Mouse (Mus musculus) intestine, embryonic 14.5 days (tissue): ENCODE measurements around the gene Wdr18. TPM values are rescaled to one million over a fixed set of nuclear protein-coding genes. Genes with fewer than 3 reads are reported as not detected.

Experiments used
- ATAC-seq: fragments of 200-750 bp; cut with Nextera tagmentation; replicated peaks from 2 replicates; pipeline ENCODE4 v1.8.0; 2017; ENCODE audit warnings: low read depth, moderate number of reproducible peaks, moderate TSS enrichment, moderate library complexity; ENCODE audit not compliant: low FRiP score, low TSS enrichment
- DNase-seq: peaks from one replicate; pipeline ENCODE4 v3.0.0-alpha.2; 2018; ENCODE audit warnings: low spot score
- H3K27ac ChIP-seq: fragments of 300-500 bp; sonication (generic); 2 replicates; pipeline ENCODE4 v1.5.1; 2014; ENCODE audit warnings: low read depth, mild to moderate bottlenecking, control low read depth
- H3K27me3 ChIP-seq: fragments of 300-500 bp; sonication (generic); replicated peaks from 2 replicates; pipeline ENCODE4 v1.6.1; 2014; ENCODE audit warnings: low read length, control low read depth; ENCODE audit not compliant: control insufficient read depth, insufficient read depth
- H3K36me3 ChIP-seq: fragments of 300-500 bp; sonication (generic); 2 replicates; pipeline ENCODE4 v1.6.1; 2014; ENCODE audit warnings: low read length, control low read depth; ENCODE audit not compliant: control insufficient read depth, insufficient read depth
- H3K4me1 ChIP-seq: fragments of 300-500 bp; sonication (generic); replicated peaks from 2 replicates; pipeline ENCODE4 v1.6.1; 2014; ENCODE audit warnings: low read length, control low read depth, mixed read lengths; ENCODE audit not compliant: control insufficient read depth, insufficient read depth
- H3K4me2 ChIP-seq: fragments of 300-500 bp; sonication (generic); 2 replicates; pipeline ENCODE4 v1.6.1; 2014; ENCODE audit warnings: low read length
- H3K4me3 ChIP-seq: fragments of 300-500 bp; sonication (generic); 2 replicates; pipeline ENCODE4 v1.5.1; 2014; ENCODE audit warnings: low read depth, low read length, control low read depth, mixed read lengths
- H3K9ac ChIP-seq: fragments of 300-500 bp; sonication (generic); 2 replicates; pipeline ENCODE4 v1.6.1; 2014; ENCODE audit warnings: mild to moderate bottlenecking, low read length
- H3K9me3 ChIP-seq: fragments of 300-500 bp; sonication (generic); 2 replicates; pipeline ENCODE4 v1.6.1; 2016; ENCODE audit warnings: low read length, control low read depth; ENCODE audit not compliant: control insufficient read depth
- WGBS: fragments of 180-500 bp; shearing (Covaris S2); extraction: QIAGEN DNeasy Blood & Tissue Kit; methylation state at CpG from one replicate; pipeline ENCODE4 v1.1.7; 2014; 5-methylcytosine and 5-hydroxymethylcytosine counted together
- polyA plus RNA-seq: library from polyadenylated mRNA; unstranded; fragments of >200 nt; fragmentation: Nextera tagmentation; extraction: Ambion mirVana; gene quantifications from 2 replicates; pipeline ENCODE4 v1.2.1, GENCODE M21; 2014

Gene Wdr18
- polyA plus RNA-seq, result 126 and 134 TPM in 2 replicates

DNA sequence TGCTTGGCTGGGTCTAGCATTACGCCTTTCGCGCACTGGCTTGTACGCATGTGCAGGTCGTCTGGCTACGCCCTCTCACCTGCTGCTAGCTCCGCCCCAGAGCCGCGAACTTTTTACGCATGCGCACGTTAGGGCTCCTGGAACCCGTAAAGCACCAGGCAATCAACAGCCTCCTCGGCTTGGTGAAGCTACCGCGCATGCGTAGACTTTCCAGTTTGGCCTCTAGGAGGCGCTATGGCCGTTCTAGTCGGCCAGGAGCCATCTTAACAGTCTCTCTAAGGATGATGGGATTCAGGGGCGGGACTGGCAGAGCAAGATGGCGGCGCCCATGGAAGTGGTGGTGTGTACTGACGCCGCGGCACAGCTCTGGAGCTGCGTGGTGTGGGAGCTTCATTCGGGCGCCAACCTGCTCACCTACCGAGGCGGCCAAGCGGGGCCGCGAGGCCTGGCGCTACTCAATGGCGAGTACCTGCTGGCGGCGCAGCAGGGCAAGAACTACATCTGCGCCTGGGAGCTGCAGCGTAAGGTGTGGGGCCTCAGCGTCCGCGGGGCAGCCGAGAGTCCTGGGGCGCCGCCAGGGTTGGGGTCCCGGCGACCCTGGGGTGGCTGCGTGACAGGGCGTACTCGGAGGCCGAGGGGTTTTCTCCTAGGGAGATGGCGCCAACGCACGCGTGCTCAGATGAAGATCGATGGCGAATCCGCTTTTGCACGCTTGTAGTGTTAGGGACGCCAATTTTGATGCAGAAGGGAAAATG lies at the start of gene Wdr18:
TSS of gene Wdr18 (plus strand) at position 306 of the 755 bp plus-strand sequence.
- under 1% methylated on average over 60 of the region's 61 CpGs for WGBS
- DNase-seq, result peak; percentile 100
- peak within 1 kb of the TSS; percentile 62 for H3K27ac ChIP-seq

GRCm38 (mm10) chr10:79910556-79910955 lies 49.4 kb upstream of the Wdr18 start, which contains the start of gene Gm26602:
Gm26602 (plus strand) TSS chr10:79910856.
- 90% methylated on average over 4 of the region's 4 CpGs for WGBS
- no peak within 1 kb of the TSS for H3K27ac ChIP-seq
- peaks cover 38% of the 10 kb centered on the region for H3K36me3 ChIP-seq
- no peak for ATAC-seq
- no peak within 1 kb of the TSS for H3K9ac ChIP-seq
- no peaks in the 10 kb centered on the region for H3K27me3 ChIP-seq
- H3K4me1 ChIP-seq, result peaks cover 18% of the 10 kb centered on the region; the same call in 1 of the 2 replicates
- no peak within 1 kb of the TSS for H3K4me3 ChIP-seq
- no peak within 1 kb of the TSS for H3K4me2 ChIP-seq
- no peaks in the 10 kb centered on the region for H3K9me3 ChIP-seq
- no peak for DNase-seq

More for the DNA sequence above, at the start of gene Wdr18:
- Histone ChIP-seq H3K9ac (peak within 1 kb of the TSS; percentile 78), H3K27me3 (no peaks in the 10 kb centered on the region), H3K36me3 (peaks cover 29% of the 10 kb centered on the region), H3K4me1 (peaks cover 6% of the 10 kb centered on the region), H3K9me3 (no peaks in the 10 kb centered on the region), H3K4me2 (peak within 1 kb of the TSS; percentile 53), H3K4me3 (peak within 1 kb of the TSS; percentile 99)
- ATAC-seq, result peak; percentile 93

DNA sequence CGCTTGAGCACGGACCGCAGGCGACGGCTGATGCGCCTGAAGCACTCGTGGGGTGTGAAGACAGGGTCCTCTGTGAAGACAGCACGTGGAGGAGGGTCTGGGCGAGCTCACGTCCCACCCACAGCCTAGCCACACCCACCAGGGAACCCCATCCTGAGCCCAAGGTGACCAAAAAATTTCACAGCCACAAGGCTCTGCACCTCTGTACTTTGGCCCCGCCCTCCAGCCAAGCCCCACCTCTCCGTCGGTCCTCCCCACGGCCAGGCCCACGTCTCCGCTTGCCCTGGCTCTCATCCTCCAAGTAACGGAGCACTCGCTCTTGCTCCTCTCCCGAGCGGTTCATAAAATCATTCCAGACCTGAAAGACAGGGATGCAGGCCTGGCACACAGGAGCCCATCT lies 47.5 kb upstream of the Wdr18 start:
- 62% methylated on average over 20 of the region's 20 CpGs for WGBS
- H3K4me2 ChIP-seq, result no peak overlapping the region
- H3K27ac ChIP-seq, result no peak overlapping the region
- H3K4me1 ChIP-seq, result peaks cover 28% of the 10 kb centered on the region; the same call in 1 of the 2 replicates
- no peaks in the 10 kb centered on the region for H3K9me3 ChIP-seq
- peaks cover 24% of the 10 kb centered on the region for H3K36me3 ChIP-seq
- H3K4me3 ChIP-seq, result no peak overlapping the region
- peaks cover under 1% of the 10 kb centered on the region; the same call in 1 of the 2 replicates for H3K27me3 ChIP-seq
- H3K9ac ChIP-seq, result no peak overlapping the region
- no peak for ATAC-seq
- DNase-seq, result no peak

DNA sequence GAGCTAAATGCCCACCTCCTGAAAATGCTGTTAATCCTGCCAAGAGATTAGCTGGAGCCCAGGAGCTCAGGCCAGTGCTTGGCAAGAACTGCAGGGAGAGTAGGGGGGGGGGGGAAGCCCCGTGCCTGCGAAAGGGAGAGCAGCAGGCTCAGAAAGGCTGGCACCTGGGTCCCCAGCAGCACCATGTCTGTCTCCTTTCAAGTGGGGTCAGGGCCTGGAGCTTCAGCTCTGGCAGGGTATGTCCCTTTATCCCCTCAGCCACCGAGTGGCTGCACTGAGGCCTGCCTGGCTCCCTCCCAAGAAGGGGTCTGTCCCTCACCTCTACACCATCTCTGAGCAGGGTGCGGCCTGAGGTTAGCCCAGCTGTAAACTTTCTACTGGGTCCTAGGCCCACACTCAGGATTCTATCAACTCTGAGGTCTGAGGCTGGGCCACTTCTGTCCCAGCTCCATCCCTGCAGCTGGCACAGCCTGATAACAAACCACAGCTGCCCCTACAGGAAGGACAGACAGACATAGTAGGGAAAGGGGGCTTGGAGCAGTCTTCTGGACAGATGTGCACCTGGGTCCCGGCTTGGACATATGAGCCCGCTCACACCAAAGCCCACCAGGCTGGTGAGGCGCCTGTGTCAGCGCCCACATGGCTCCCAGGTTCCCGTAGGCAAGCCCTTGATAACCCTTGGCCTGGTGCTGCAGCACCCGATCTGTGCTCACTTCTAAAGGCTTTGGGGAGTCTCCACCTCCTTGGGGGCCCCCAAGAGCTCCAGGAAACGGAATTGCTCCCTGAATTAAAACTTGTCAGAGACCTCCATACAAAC lies 45.6 kb upstream of the Wdr18 start:
- no peak overlapping the region for H3K27ac ChIP-seq
- H3K9me3 ChIP-seq, result no peaks in the 10 kb centered on the region
- WGBS, result 70% methylated on average over 11 of the region's 11 CpGs
- peaks cover 37% of the 10 kb centered on the region; the same call in 1 of the 2 replicates for H3K4me1 ChIP-seq
- peaks cover 24% of the 10 kb centered on the region for H3K36me3 ChIP-seq
- ATAC-seq, result no peak
- peaks cover 19% of the 10 kb centered on the region for H3K27me3 ChIP-seq
- H3K4me2 ChIP-seq, result no peak overlapping the region
- no peak overlapping the region for H3K9ac ChIP-seq
- no peak overlapping the region for H3K4me3 ChIP-seq
- DNase-seq, result no peak

DNA sequence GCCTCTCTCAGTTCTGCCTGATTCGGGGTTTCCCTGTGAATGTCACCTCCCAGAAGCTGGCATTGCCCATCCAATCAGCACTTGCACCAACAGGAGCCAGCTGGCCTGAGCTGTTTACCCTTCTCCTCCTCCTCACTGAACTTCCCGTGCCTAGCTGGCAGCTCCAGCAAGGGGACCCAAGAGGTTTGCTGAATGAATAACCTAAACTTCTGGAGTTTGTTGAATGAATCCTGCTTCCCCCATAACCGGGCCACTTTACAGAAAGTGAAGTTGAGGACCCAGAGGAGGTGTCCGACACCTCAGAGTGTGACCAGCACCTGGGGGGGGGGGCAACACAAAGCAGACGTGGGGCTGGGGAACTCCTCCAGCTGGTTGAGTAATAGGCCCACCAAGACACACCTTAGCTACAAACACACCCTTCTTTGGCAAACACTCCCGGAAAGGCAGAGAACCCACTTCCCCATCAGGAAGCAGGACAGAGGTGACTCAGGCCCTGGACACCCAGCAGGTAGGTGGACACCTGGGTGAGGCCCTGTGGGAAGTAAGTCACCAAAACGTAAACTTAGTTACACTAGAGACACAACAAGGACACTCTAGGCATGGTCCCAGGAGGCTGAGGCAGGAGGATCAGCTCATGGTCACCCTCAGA lies 44.9 kb upstream of the Wdr18 start:
- 60% methylated on average over 7 of the region's 7 CpGs for WGBS
- H3K9ac ChIP-seq, result no peak overlapping the region
- no peak overlapping the region for H3K4me3 ChIP-seq
- H3K9me3 ChIP-seq, result no peaks in the 10 kb centered on the region
- H3K27ac ChIP-seq, result no peak overlapping the region
- H3K4me2 ChIP-seq, result peak overlapping the region; percentile 85
- DNase-seq, result no peak
- peaks cover 34% of the 10 kb centered on the region; the same call in 1 of the 2 replicates for H3K4me1 ChIP-seq
- peaks cover 24% of the 10 kb centered on the region for H3K36me3 ChIP-seq
- H3K27me3 ChIP-seq, result peaks cover 27% of the 10 kb centered on the region
- no peak for ATAC-seq

GRCm38 (mm10) chr10:79916081-79916480 lies 43.9 kb upstream of the Wdr18 start:
- H3K4me3 ChIP-seq, result peak overlapping the region; percentile 61
- peak overlapping the region; percentile 87 for H3K9ac ChIP-seq
- H3K4me1 ChIP-seq, result peaks cover 35% of the 10 kb centered on the region; the same call in 1 of the 2 replicates
- ATAC-seq (no peak), DNase-seq (no peak)
- H3K27me3 ChIP-seq, result peaks cover 37% of the 10 kb centered on the region
- H3K27ac ChIP-seq, result no peak overlapping the region
- H3K36me3 ChIP-seq, result peaks cover 14% of the 10 kb centered on the region
- no peaks in the 10 kb centered on the region for H3K9me3 ChIP-seq
- whole genome bisulfite sequencing, result 11% methylated on average over 8 of the region's 8 CpGs
- peak overlapping the region; percentile 85 for H3K4me2 ChIP-seq

GRCm38 (mm10) chr10:79916808-79917531 lies 43.0 kb upstream of the Wdr18 start, which contains the start of gene Kiss1r:
Kiss1r (plus strand) TSS chr10:79916971.
- Histone ChIP-seq H3K4me1 (peaks cover 43% of the 10 kb centered on the region), H3K36me3 (peaks cover 5% of the 10 kb centered on the region), H3K9me3 (no peaks in the 10 kb centered on the region), H3K27me3 (peaks cover 45% of the 10 kb centered on the region), H3K9ac (peak within 1 kb of the TSS; percentile 87), H3K4me2 (peak within 1 kb of the TSS; percentile 85), H3K27ac (peak within 1 kb of the TSS; percentile 12), H3K4me3 (peak within 1 kb of the TSS; percentile 61)
- ATAC-seq (peak; percentile 79), DNase-seq (peak; percentile 94)
- 2% methylated on average over 42 of the region's 42 CpGs for WGBS
